Mouse (Mus musculus) kidney, postnatal 25 days (tissue): ENCODE results near the gene Cnnm4.
"Not testable (repeated sequence)": the region's sequence is repeated elsewhere in the genome, so short reads cannot be mapped to it uniquely, and the experiment has no call there.

ENCODE experiments used
- DNase-seq, 2 experiments: peaks; one replicate each; pipeline ENCODE4 v3.0.0; 2021; ENCODE audit warnings: mixed read lengths in 2 of 2

Cnnm4 gene

GRCm38 (mm10) chr1:36519626-36520025 is 48.2 kb downstream of the Cnnm4 start:
- DNase-seq: no peak

- DNase-seq: no peak
Observed at GRCm38 (mm10) chr1:36522210-36522609, 50.8 kb downstream of the Cnnm4 start.

GRCm38 (mm10) chr1:36523332-36524013 is 52.1 kb downstream of the Cnnm4 start:
- DNase-seq: no peak

GRCm38 (mm10) chr1:36524058-36524457 is 52.6 kb downstream of the Cnnm4 start:
- no peak for DNase-seq

- no peak for DNase-seq
Observed at GRCm38 (mm10) chr1:36525774-36526173, 54.4 kb downstream of the Cnnm4 start.

- no peak for DNase-seq
Observed at GRCm38 (mm10) chr1:36526903-36527302, 55.5 kb downstream of the Cnnm4 start.

GRCm38 (mm10) chr1:36528351-36528750 is 56.9 kb downstream of the Cnnm4 start:
- no peak for DNase-seq

GRCm38 (mm10) chr1:36529274-36529673 is 57.9 kb downstream of the Cnnm4 start:
- no peak for DNase-seq

- no peak for DNase-seq
Observed at GRCm38 (mm10) chr1:36529875-36530274, 58.5 kb downstream of the Cnnm4 start.

GRCm38 (mm10) chr1:36530485-36530884 is 59.1 kb downstream of the Cnnm4 start:
- DNase-seq: peak in 1 of 2 experiments; percentile 30

GRCm38 (mm10) chr1:36530962-36531361 is 59.5 kb downstream of the Cnnm4 start:
- DNase-seq: no peak

GRCm38 (mm10) chr1:36531461-36531860 is 60.0 kb downstream of the Cnnm4 start:
- no peak for DNase-seq

- no peak for DNase-seq
Observed at GRCm38 (mm10) chr1:36533546-36533945, 62.1 kb downstream of the Cnnm4 start.

- DNase-seq: peak in 1 of 2 experiments; percentile 60
Observed at GRCm38 (mm10) chr1:36534595-36535058, 63.2 kb downstream of the Cnnm4 start.

GRCm38 (mm10) chr1:36535477-36536396 is 64.3 kb downstream of the Cnnm4 start:
- DNase-seq: peak in 1 of 2 experiments; percentile 65

- DNase-seq: no peak
Observed at GRCm38 (mm10) chr1:36536397-36536728, 64.9 kb downstream of the Cnnm4 start.

GRCm38 (mm10) chr1:36536783-36537182 is 65.4 kb downstream of the Cnnm4 start, which contains the start of gene Ankrd23:
Gene Ankrd23, minus strand, starts transcription at chr1:36536883.
- DNase-seq: not testable (repeated sequence)

GRCm38 (mm10) chr1:36538727-36539126 is 67.3 kb downstream of the Cnnm4 start:
- DNase-seq: no peak

GRCm38 (mm10) chr1:36539186-36539585 is 67.8 kb downstream of the Cnnm4 start, which contains the start of gene Gm42417:
Gene Gm42417, minus strand, starts transcription at chr1:36539429.
- peak; percentile 88 to 98 for DNase-seq

- DNase-seq: no peak
Observed at GRCm38 (mm10) chr1:36540132-36540531, 68.7 kb downstream of the Cnnm4 start.

GRCm38 (mm10) chr1:36540807-36541206 is 69.4 kb downstream of the Cnnm4 start:
- no peak for DNase-seq

- no peak for DNase-seq
Observed at GRCm38 (mm10) chr1:36541844-36542243, 70.4 kb downstream of the Cnnm4 start.

GRCm38 (mm10) chr1:36542925-36543324 is 71.5 kb downstream of the Cnnm4 start:
- no peak for DNase-seq

- DNase-seq: no peak
Observed at GRCm38 (mm10) chr1:36545382-36545781, 74.0 kb downstream of the Cnnm4 start.
